Mouse (Mus musculus): ENCODE data around the gene Tmem119. TPM values are rescaled to one million over a fixed set of nuclear protein-coding genes. Genes with fewer than 3 reads are reported as not detected.

Gene Tmem119
- polyA plus RNA-seq (2015; fragmentation: Nextera tagmentation; extraction: Ambion mirVana) = 3.6 and 4.5 TPM in 2 replicates

- no peaks in the 10 kb centered on the region for H3K27me3 ChIP-seq (ENCODE audit: control insufficient read depth, insufficient read depth, low read depth, low read length)
- H3K36me3 ChIP-seq (ENCODE audit: control insufficient read depth, insufficient read depth) = no peaks in the 10 kb centered on the region
- H3K4me2 ChIP-seq (ENCODE audit: low read depth, low read length) = no peak within 1 kb of the TSS; the same call in 1 of the 2 replicates
- WGBS (ENCODE audit: insufficient replicate concordance) = 0% methylated on average over 11 of the region's 11 CpGs
- H3K4me1 ChIP-seq (ENCODE audit: control insufficient read depth, low read depth, low read length) = peaks cover 2% of the 10 kb centered on the region; the same call in 1 of the 2 replicates
- peak; percentile 63 for ATAC-seq (ENCODE audit: low read depth)
- H3K9me3 ChIP-seq (replicated peaks; ENCODE audit: control insufficient read depth, low read length) = no peaks in the 10 kb centered on the region
- no peak within 1 kb of the TSS for H3K27ac ChIP-seq (ENCODE audit: low read length)
- H3K4me3 ChIP-seq (ENCODE audit: low read depth, low read length) = 0 out of 2 replicates have a peak within 1 kb of the TSS, but pooled peaks have one; percentile 1
- no peak within 1 kb of the TSS; the same call in 1 of the 2 replicates for H3K9ac ChIP-seq (ENCODE audit: low read depth, low read length)
Measured at GRCm38 (mm10) chr5:113800280-113800679, at the start of gene Tmem119. TSS of gene Tmem119 (minus strand) at chr5:113800516.

GRCm38 (mm10) chr5:113847636-113848035 is 47.3 kb upstream of the Tmem119 start:
- 83% methylated on average over 9 of the region's 9 CpGs for WGBS (ENCODE audit: insufficient replicate concordance)
- no peak for ATAC-seq (ENCODE audit: low read depth)
- H3K4me3 ChIP-seq (ENCODE audit: low read depth, low read length) = no peak overlapping the region
- H3K27me3 ChIP-seq (ENCODE audit: control insufficient read depth, insufficient read depth, low read depth, low read length) = no peaks in the 10 kb centered on the region
- no peaks in the 10 kb centered on the region for H3K9me3 ChIP-seq (replicated peaks; ENCODE audit: control insufficient read depth, low read length)
- H3K36me3 ChIP-seq (ENCODE audit: control insufficient read depth, insufficient read depth) = peaks cover 30% of the 10 kb centered on the region
- peaks cover 32% of the 10 kb centered on the region for H3K4me1 ChIP-seq (ENCODE audit: control insufficient read depth, low read depth, low read length)
- H3K27ac ChIP-seq (ENCODE audit: low read length) = no peak overlapping the region
- no peak overlapping the region for H3K4me2 ChIP-seq (ENCODE audit: low read depth, low read length)
- H3K9ac ChIP-seq (ENCODE audit: low read depth, low read length) = no peak overlapping the region

- Histone ChIP-seq H3K36me3 (ENCODE audit: control insufficient read depth, insufficient read depth) (peaks cover 33% of the 10 kb centered on the region), H3K27me3 (ENCODE audit: control insufficient read depth, insufficient read depth, low read depth, low read length) (no peaks in the 10 kb centered on the region), H3K9ac (ENCODE audit: low read depth, low read length) (peak overlapping the region; percentile 24; the same call in 1 of the 2 replicates), H3K27ac (ENCODE audit: low read length) (peak overlapping the region; percentile 59), H3K4me3 (ENCODE audit: low read depth, low read length) (peak overlapping the region; percentile 6; the same call in 1 of the 2 replicates), H3K4me2 (ENCODE audit: low read depth, low read length) (peak overlapping the region; percentile 36), H3K9me3 (replicated peaks; ENCODE audit: control insufficient read depth, low read length) (no peaks in the 10 kb centered on the region), H3K4me1 (ENCODE audit: control insufficient read depth, low read depth, low read length) (peaks cover 36% of the 10 kb centered on the region)
- peak; percentile 96 for ATAC-seq (ENCODE audit: low read depth)
- 29% methylated on average over 8 of the region's 8 CpGs for WGBS (ENCODE audit: insufficient replicate concordance)
Measured at GRCm38 (mm10) chr5:113846656-113847055, 46.3 kb upstream of the Tmem119 start.

GRCm38 (mm10) chr5:113845627-113846026 is 45.3 kb upstream of the Tmem119 start:
- H3K27ac ChIP-seq (ENCODE audit: low read length) = no peak overlapping the region
- H3K4me2 ChIP-seq (ENCODE audit: low read depth, low read length) = no peak overlapping the region
- peaks cover 32% of the 10 kb centered on the region for H3K4me1 ChIP-seq (ENCODE audit: control insufficient read depth, low read depth, low read length)
- 80% methylated on average over 8 of the region's 8 CpGs for WGBS (ENCODE audit: insufficient replicate concordance)
- ATAC-seq (ENCODE audit: low read depth) = no peak
- no peak overlapping the region for H3K9ac ChIP-seq (ENCODE audit: low read depth, low read length)
- H3K36me3 ChIP-seq (ENCODE audit: control insufficient read depth, insufficient read depth) = peaks cover 30% of the 10 kb centered on the region
- no peaks in the 10 kb centered on the region for H3K27me3 ChIP-seq (ENCODE audit: control insufficient read depth, insufficient read depth, low read depth, low read length)
- H3K4me3 ChIP-seq (ENCODE audit: low read depth, low read length) = no peak overlapping the region
- H3K9me3 ChIP-seq (replicated peaks; ENCODE audit: control insufficient read depth, low read length) = no peaks in the 10 kb centered on the region

GRCm38 (mm10) chr5:113844721-113845120 is 44.4 kb upstream of the Tmem119 start:
- no peak overlapping the region for H3K9ac ChIP-seq (ENCODE audit: low read depth, low read length)
- no peak overlapping the region for H3K27ac ChIP-seq (ENCODE audit: low read length)
- H3K4me2 ChIP-seq (ENCODE audit: low read depth, low read length) = no peak overlapping the region
- peaks cover 29% of the 10 kb centered on the region for H3K4me1 ChIP-seq (ENCODE audit: control insufficient read depth, low read depth, low read length)
- no peak for ATAC-seq (ENCODE audit: low read depth)
- H3K36me3 ChIP-seq (ENCODE audit: control insufficient read depth, insufficient read depth) = peaks cover 25% of the 10 kb centered on the region
- H3K9me3 ChIP-seq (replicated peaks; ENCODE audit: control insufficient read depth, low read length) = no peaks in the 10 kb centered on the region
- no peaks in the 10 kb centered on the region for H3K27me3 ChIP-seq (ENCODE audit: control insufficient read depth, insufficient read depth, low read depth, low read length)
- WGBS (ENCODE audit: insufficient replicate concordance) = 44% methylated on average over 7 of the region's 7 CpGs
- no peak overlapping the region for H3K4me3 ChIP-seq (ENCODE audit: low read depth, low read length)

- ATAC-seq (ENCODE audit: low read depth) = no peak
- Histone ChIP-seq H3K4me1 (ENCODE audit: control insufficient read depth, low read depth, low read length) (peaks cover 29% of the 10 kb centered on the region), H3K27me3 (ENCODE audit: control insufficient read depth, insufficient read depth, low read depth, low read length) (no peaks in the 10 kb centered on the region), H3K27ac (ENCODE audit: low read length) (no peak overlapping the region), H3K4me3 (ENCODE audit: low read depth, low read length) (no peak overlapping the region), H3K36me3 (ENCODE audit: control insufficient read depth, insufficient read depth) (peaks cover 20% of the 10 kb centered on the region), H3K4me2 (ENCODE audit: low read depth, low read length) (no peak overlapping the region), H3K9ac (ENCODE audit: low read depth, low read length) (no peak overlapping the region), H3K9me3 (replicated peaks; ENCODE audit: control insufficient read depth, low read length) (no peaks in the 10 kb centered on the region)
- WGBS (ENCODE audit: insufficient replicate concordance) = 79% methylated on average over 15 of the region's 15 CpGs
Measured at GRCm38 (mm10) chr5:113844106-113844505, 43.8 kb upstream of the Tmem119 start.

- 0 out of 2 replicates have a peak overlapping the region, but pooled peaks have one; percentile 13 for H3K27ac ChIP-seq (ENCODE audit: low read length)
Measured at GRCm38 (mm10) chr5:113842906-113843305, 42.6 kb upstream of the Tmem119 start.

GRCm38 (mm10) chr5:113842244-113842643 is 41.9 kb upstream of the Tmem119 start:
- 42% methylated on average over 9 of the region's 9 CpGs for WGBS (ENCODE audit: insufficient replicate concordance)
- H3K9me3 ChIP-seq (replicated peaks; ENCODE audit: control insufficient read depth, low read length) = no peaks in the 10 kb centered on the region
- ATAC-seq (ENCODE audit: low read depth) = no peak
- 0 out of 2 replicates have a peak overlapping the region, but pooled peaks have one; percentile 48 for H3K27ac ChIP-seq (ENCODE audit: low read length)
- H3K4me3 ChIP-seq (ENCODE audit: low read depth, low read length) = no peak overlapping the region
- H3K27me3 ChIP-seq (ENCODE audit: control insufficient read depth, insufficient read depth, low read depth, low read length) = no peaks in the 10 kb centered on the region
- peaks cover 20% of the 10 kb centered on the region for H3K36me3 ChIP-seq (ENCODE audit: control insufficient read depth, insufficient read depth)
- H3K9ac ChIP-seq (ENCODE audit: low read depth, low read length) = no peak overlapping the region
- peaks cover 22% of the 10 kb centered on the region for H3K4me1 ChIP-seq (ENCODE audit: control insufficient read depth, low read depth, low read length)
- H3K4me2 ChIP-seq (ENCODE audit: low read depth, low read length) = no peak overlapping the region

More at GRCm38 (mm10) chr5:113842906-113843305, 42.6 kb upstream of the Tmem119 start:
- Histone ChIP-seq H3K36me3 (ENCODE audit: control insufficient read depth, insufficient read depth) (peaks cover 20% of the 10 kb centered on the region), H3K4me2 (ENCODE audit: low read depth, low read length) (no peak overlapping the region), H3K27me3 (ENCODE audit: control insufficient read depth, insufficient read depth, low read depth, low read length) (no peaks in the 10 kb centered on the region), H3K4me1 (ENCODE audit: control insufficient read depth, low read depth, low read length) (peaks cover 29% of the 10 kb centered on the region), H3K9me3 (replicated peaks; ENCODE audit: control insufficient read depth, low read length) (no peaks in the 10 kb centered on the region), H3K9ac (ENCODE audit: low read depth, low read length) (no peak overlapping the region), H3K4me3 (ENCODE audit: low read depth, low read length) (no peak overlapping the region)
- no peak for ATAC-seq (ENCODE audit: low read depth)
- 71% methylated on average over 9 of the region's 9 CpGs for WGBS (ENCODE audit: insufficient replicate concordance)

All from liver, embryonic 16.5 days (tissue).